Mouse (Mus musculus) hindbrain, postnatal 0 days (tissue): ENCODE measurements around the gene Mylip. TPM values are rescaled to one million over a fixed set of nuclear protein-coding genes. Genes with fewer than 3 reads are reported as not detected.
A peak's percentile ranks its signal among the peaks of the same experiment; 100 is the strongest.

Experiments used
- ATAC-seq: fragments of 200-750 bp; cut with Nextera tagmentation; 2 replicates; pipeline ENCODE4 v1.8.0; 2017; ENCODE audit warnings: mild to moderate bottlenecking, moderate TSS enrichment, moderate library complexity
- DNase-seq: peaks from one replicate; pipeline ENCODE4 v3.0.0-alpha.2; 2015; ENCODE audit warnings: low spot score
- H3K27ac ChIP-seq: fragments of 300-500 bp; sonication (generic); 2 replicates; pipeline ENCODE4 v1.5.1; 2014; ENCODE audit warnings: mild to moderate bottlenecking
- H3K27me3 ChIP-seq: fragments of 300-500 bp; sonication (generic); 2 replicates; pipeline ENCODE4 v1.6.1; 2014; ENCODE audit warnings: low read length, mixed read lengths; ENCODE audit not compliant: insufficient read depth
- H3K36me3 ChIP-seq: fragments of 300-500 bp; sonication (generic); 2 replicates; pipeline ENCODE4 v1.6.1; 2014; ENCODE audit warnings: low read length, mixed read lengths; ENCODE audit not compliant: insufficient read depth
- H3K4me1 ChIP-seq: fragments of 300-500 bp; sonication (generic); 2 replicates; pipeline ENCODE4 v1.6.1; 2014; ENCODE audit warnings: antibody characterized with exemption, low read length, mixed read lengths; ENCODE audit not compliant: insufficient read depth
- H3K4me2 ChIP-seq: fragments of 300-500 bp; sonication (generic); 2 replicates; pipeline ENCODE4 v1.6.1; 2014; ENCODE audit warnings: low read depth, mild to moderate bottlenecking, low read length, moderate library complexity, mixed read lengths
- H3K4me3 ChIP-seq: fragments of 300-500 bp; sonication (generic); 2 replicates; pipeline ENCODE4 v1.5.1; 2014; ENCODE audit warnings: low read length
- H3K9ac ChIP-seq: fragments of 300-500 bp; sonication (generic); replicated peaks from 2 replicates; pipeline ENCODE4 v1.6.1; 2014; ENCODE audit warnings: mild to moderate bottlenecking, low read length, moderate library complexity, mixed read lengths
- H3K9me3 ChIP-seq: fragments of 300-500 bp; sonication (generic); 2 replicates; pipeline ENCODE4 v1.6.1; 2016; ENCODE audit warnings: low read length, mixed read lengths
- CTCF ChIP-seq: IDR thresholded peaks from 2 replicates; pipeline ENCODE4 v1.5.1; 2016; ENCODE audit warnings: antibody characterized with exemption, control low read depth, low read depth
- WGBS: fragments of 180-500 bp; shearing (Covaris S2); extraction: QIAGEN DNeasy Blood & Tissue Kit; methylation state at CpG from one replicate; pipeline ENCODE4 v1.1.7; 2014; 5-methylcytosine and 5-hydroxymethylcytosine counted together
- polyA plus RNA-seq: library from polyadenylated mRNA; unstranded; fragments of >200 nt; fragmentation: Nextera tagmentation; extraction: Ambion mirVana; gene quantifications from 2 replicates; pipeline ENCODE4 v1.2.1, GENCODE M21; 2015
- total RNA-seq: library from RNA; depleted of rRNA; stranded (reverse); fragments of >200 nt; gene quantifications from 2 replicates; pipeline ENCODE4 v1.2.3, GENCODE M21; 2014

Mylip gene
- total and polyA plus RNA-seq, 2 experiments from 2014 or later, result 4.6 to 13.0 TPM

DNA sequence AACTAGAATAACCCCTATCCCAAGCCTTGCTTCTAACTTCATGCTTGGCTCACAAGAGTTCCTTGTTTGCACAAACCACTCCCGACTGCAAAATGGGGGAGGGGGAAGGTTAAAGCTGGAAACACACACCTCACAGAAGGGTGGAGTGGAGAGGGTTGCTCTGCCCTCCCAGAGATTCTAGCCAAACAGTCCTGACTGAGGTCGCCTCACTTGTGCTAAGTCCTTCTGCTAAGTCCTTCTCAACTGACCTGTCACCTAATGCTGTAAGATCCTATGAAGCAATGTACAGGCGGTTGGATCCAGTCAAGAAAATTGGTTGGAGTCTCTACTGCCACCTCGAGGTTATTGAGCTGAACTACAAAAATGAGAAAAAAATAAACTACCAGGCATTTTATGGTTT, 52.9 kb downstream of the Mylip start:
- 20% methylated on average over 4 of the region's 4 CpGs for WGBS
- ATAC-seq, result no peak

DNA sequence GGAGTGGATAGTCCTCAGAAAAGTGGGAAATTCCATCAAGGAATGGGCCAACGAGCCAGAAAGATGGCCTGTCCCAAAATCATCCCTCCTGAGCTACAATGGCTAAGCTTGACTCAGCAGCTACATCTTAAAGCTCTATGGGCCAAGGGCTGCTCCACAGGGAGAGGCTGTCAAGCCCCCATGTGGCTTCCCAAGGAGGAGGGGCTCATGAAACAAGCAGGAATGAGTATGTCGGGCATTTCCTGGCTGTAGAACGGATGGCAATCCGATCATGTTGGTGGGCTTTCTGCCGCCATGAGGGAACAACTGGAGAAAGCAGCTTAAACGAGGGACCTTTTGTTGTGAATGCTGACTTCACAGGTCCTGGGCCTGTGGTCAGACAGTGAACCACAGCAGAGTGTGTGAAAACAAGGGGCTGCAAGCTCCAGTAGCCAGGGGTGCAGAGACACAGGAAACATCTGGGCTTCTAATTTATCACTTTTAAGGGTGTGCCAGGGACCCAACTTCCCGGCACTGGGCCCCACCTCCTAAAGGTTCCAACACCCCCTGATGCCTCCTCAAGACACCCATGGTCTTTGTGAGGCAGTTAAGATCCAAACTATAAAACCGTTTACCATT, 53.5 kb downstream of the Mylip start:
- no peak for DNase-seq
- H3K4me2 ChIP-seq, result no peak overlapping the region
- no peaks in the 10 kb centered on the region for H3K9me3 ChIP-seq
- H3K27me3 ChIP-seq, result no peaks in the 10 kb centered on the region
- H3K4me1 ChIP-seq, result no peaks in the 10 kb centered on the region
- 70% methylated on average over 8 of the region's 8 CpGs for WGBS
- no peaks in the 10 kb centered on the region for H3K36me3 ChIP-seq
- H3K27ac ChIP-seq, result no peak overlapping the region
- no peak overlapping the region for H3K4me3 ChIP-seq
- no peak for ATAC-seq
- TF ChIP-seq CTCF, result no peak
- no peak overlapping the region for H3K9ac ChIP-seq

More for the DNA sequence above, 52.9 kb downstream of the Mylip start:
- Histone ChIP-seq H3K4me2 (no peak overlapping the region), H3K4me3 (no peak overlapping the region), H3K27me3 (no peaks in the 10 kb centered on the region), H3K9me3 (no peaks in the 10 kb centered on the region), H3K36me3 (no peaks in the 10 kb centered on the region), H3K27ac (no peak overlapping the region), H3K9ac (no peak overlapping the region), H3K4me1 (no peaks in the 10 kb centered on the region)
- peak; percentile 72 for TF ChIP-seq CTCF
- peak; percentile 76 for DNase-seq

DNA sequence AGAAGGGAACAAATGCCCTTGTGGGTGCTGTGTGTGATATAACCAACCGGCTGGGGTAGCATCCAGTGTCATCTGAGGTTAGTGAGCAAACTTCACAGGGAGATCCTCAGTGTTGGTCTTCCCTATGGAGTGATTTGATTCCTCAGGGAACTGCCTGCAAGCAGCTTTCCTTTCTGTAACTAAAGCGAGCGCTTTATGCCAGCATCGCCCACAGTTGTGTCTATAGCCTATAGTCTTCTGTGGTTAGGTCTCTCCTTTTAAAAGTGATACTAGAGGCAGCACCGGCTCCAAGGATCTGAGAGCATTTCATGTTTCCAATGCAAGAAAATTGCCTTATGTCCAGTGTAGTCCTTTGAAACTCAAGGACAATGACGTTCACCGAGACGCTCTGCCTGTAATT, 54.7 kb downstream of the Mylip start:
- H3K36me3 ChIP-seq, result no peaks in the 10 kb centered on the region
- no peak for TF ChIP-seq CTCF
- 75% methylated on average over 8 of the region's 8 CpGs for WGBS
- H3K27me3 ChIP-seq, result no peaks in the 10 kb centered on the region
- no peak overlapping the region for H3K4me2 ChIP-seq
- ATAC-seq (no peak), DNase-seq (no peak)
- H3K4me1 ChIP-seq, result no peaks in the 10 kb centered on the region
- H3K9ac ChIP-seq, result 0 out of 2 replicates have a peak overlapping the region, but pooled peaks have one; percentile 9
- no peak overlapping the region for H3K27ac ChIP-seq
- H3K4me3 ChIP-seq, result no peak overlapping the region
- H3K9me3 ChIP-seq, result no peaks in the 10 kb centered on the region

DNA sequence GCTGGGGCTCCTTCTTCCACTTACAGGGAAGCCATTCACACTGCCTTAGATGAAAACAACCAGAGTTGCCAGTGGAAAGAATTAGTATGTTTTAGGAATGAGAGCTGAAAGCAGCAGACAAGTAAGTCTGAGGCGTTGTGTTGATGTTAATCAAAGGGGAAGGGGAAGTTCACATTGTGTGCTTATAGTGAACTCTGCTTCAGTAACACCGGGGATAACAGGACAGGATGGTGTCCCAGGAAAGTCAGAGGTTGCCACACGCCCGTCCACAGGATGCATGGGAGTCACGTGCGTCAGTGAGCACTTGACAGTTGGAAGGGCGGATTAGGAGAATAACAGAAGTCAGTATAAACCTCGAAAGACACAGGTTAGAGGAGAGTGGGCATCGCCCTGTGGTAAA, 55.1 kb downstream of the Mylip start:
- 0 out of 2 replicates have a peak overlapping the region, but pooled peaks have one; percentile 9 for H3K9ac ChIP-seq
- no peak for TF ChIP-seq CTCF
- no peaks in the 10 kb centered on the region for H3K9me3 ChIP-seq
- H3K27me3 ChIP-seq, result no peaks in the 10 kb centered on the region
- H3K4me3 ChIP-seq, result no peak overlapping the region
- no peak overlapping the region for H3K27ac ChIP-seq
- 77% methylated on average over 9 of the region's 9 CpGs for WGBS
- H3K4me2 ChIP-seq, result no peak overlapping the region
- DNase-seq (no peak), ATAC-seq (no peak)
- H3K36me3 ChIP-seq, result no peaks in the 10 kb centered on the region
- H3K4me1 ChIP-seq, result no peaks in the 10 kb centered on the region

DNA sequence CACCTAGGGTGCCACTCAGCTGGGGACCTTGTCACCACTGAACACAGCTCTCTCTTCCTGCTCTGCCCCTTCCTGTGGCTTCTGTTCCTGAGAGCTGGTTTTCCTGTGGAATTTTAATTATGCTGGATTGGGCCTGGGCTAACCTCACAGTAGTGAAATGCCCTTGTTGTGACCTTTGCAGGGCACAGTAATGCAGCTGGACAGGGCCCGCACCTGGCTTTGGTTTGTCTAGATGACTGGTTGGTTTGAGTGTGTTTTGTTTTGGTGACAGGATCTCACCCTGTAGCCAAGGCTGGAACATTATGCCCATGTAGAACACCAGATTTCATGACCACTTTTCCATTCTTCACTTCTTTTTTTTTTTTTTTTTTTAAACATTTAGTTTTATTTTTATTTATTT, 57.1 kb downstream of the Mylip start:
- DNase-seq (no peak), ATAC-seq (no peak)
- Histone ChIP-seq H3K4me3 (no peak overlapping the region), H3K4me1 (no peaks in the 10 kb centered on the region), H3K4me2 (no peak overlapping the region), H3K27me3 (no peaks in the 10 kb centered on the region), H3K27ac (no peak overlapping the region), H3K9me3 (no peaks in the 10 kb centered on the region), H3K36me3 (no peaks in the 10 kb centered on the region), H3K9ac (no peak overlapping the region)
- TF ChIP-seq CTCF, result no peak
- WGBS, result 87% methylated on average over 1 of the region's 1 CpGs

DNA sequence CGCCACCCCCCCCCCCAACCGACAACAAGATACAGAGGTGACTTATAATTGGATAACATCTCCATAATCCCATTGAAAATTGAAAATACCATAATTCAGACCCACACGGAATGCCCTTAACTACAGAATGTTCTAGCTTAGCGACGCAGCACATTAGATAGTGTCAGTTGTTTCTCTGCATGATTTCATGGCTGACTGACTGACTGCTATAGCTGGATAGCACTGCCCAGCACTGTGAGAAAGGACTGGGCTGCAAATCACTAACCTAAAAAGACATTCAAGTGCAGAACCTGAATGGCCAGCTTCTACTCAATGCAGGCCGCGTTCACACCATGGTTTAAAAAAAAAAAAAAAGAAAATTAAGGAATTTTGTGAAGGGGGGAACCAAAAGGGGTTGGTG, 62.9 kb downstream of the Mylip start:
- no peaks in the 10 kb centered on the region for H3K27me3 ChIP-seq
- WGBS, result 61% methylated on average over 7 of the region's 7 CpGs
- no peak overlapping the region for H3K4me2 ChIP-seq
- DNase-seq (no peak), ATAC-seq (no peak)
- no peak overlapping the region for H3K27ac ChIP-seq
- TF ChIP-seq CTCF, result no peak
- H3K4me1 ChIP-seq, result no peaks in the 10 kb centered on the region
- no peak overlapping the region for H3K9ac ChIP-seq
- H3K36me3 ChIP-seq, result no peaks in the 10 kb centered on the region
- H3K4me3 ChIP-seq, result no peak overlapping the region
- no peaks in the 10 kb centered on the region for H3K9me3 ChIP-seq

DNA sequence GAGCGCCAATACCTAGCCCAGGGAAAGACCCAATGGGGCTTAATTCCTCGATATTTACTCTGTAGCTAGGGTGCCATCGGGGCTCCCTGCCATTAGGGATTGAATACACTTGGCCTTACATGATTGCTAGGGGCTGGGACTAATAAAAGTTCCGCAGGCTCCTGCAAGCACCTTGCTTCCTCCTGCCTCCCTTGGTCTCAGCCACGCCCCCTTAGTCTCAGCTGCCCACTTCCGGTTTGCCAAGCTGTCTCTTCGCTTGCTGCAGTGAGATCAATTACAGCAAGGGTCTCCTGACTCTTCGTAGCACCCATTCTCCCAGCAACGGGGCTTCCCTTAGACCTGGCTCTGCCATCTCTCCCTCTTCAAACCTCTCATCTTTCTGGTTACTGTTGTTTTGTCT, 63.5 kb downstream of the Mylip start:
- TF ChIP-seq CTCF, result no peak
- no peak overlapping the region for H3K4me2 ChIP-seq
- H3K4me1 ChIP-seq, result no peaks in the 10 kb centered on the region
- H3K27me3 ChIP-seq, result no peaks in the 10 kb centered on the region
- WGBS, result 77% methylated on average over 9 of the region's 9 CpGs
- no peaks in the 10 kb centered on the region for H3K36me3 ChIP-seq
- no peak overlapping the region for H3K9ac ChIP-seq
- ATAC-seq, result no peak
- no peak overlapping the region for H3K4me3 ChIP-seq
- no peak overlapping the region for H3K27ac ChIP-seq
- no peaks in the 10 kb centered on the region for H3K9me3 ChIP-seq
- no peak for DNase-seq
